Mouse (Mus musculus) adrenal gland, adult 10 weeks (tissue): ENCODE data around the gene Prex1. TPM values are rescaled to one million over a fixed set of nuclear protein-coding genes. Genes with fewer than 3 reads are reported as not detected.

Experiments
- polyA plus RNA-seq: library from polyadenylated mRNA; stranded (reverse); fragments of 350-450 nt; fragmentation: Illumina TruSeq; extraction: RNeasy Lipid Tissue Mini Kit (QIAGEN cat#74804); gene quantifications from one replicate; pipeline ENCODE4 v1.2.3, GENCODE M21; 2014; ENCODE audit warnings: low read depth, low replicate concordance

Gene Prex1
- polyA plus RNA-seq: 2.1 TPM

GRCm38 (mm10) chr2:166713690-166714426, at the start of gene Prex1:
TSS of gene Prex1 (minus strand) at chr2:166713832.

Other genes starting within 250 kb of the Prex1 start
- gene Trp53rkb, start 78.7 kb upstream of the Prex1 start, polyA plus RNA-seq: 0.82 TPM
- 33.8 TPM for gene Arfgef2, start 91.8 kb upstream of the Prex1 start, polyA plus RNA-seq
- 403 TPM for gene Cse1l, start 192.2 kb upstream of the Prex1 start, polyA plus RNA-seq